Mouse (Mus musculus) myocyte (in vitro differentiated cells): Measurements from ENCODE around the gene AC124108.1.

Experiments
- CEBPB ChIP-seq: IDR thresholded peaks from 2 replicates; pipeline ENCODE4 v1.6.1; 2011; ENCODE audit warnings: mild to moderate bottlenecking, moderate library complexity; ENCODE audit not compliant: poor library complexity, insufficient read depth, severe bottlenecking
- E2F4 ChIP-seq: IDR thresholded peaks from one replicate; pipeline ENCODE4 v1.6.1; 2011; ENCODE audit warnings: mild to moderate bottlenecking, control low read depth, moderate library complexity; ENCODE audit not compliant: insufficient read depth
- MAX ChIP-seq: IDR thresholded peaks from one replicate; pipeline ENCODE4 v1.6.1; 2011; ENCODE audit warnings: low read depth, mild to moderate bottlenecking, control low read depth
- MYOD1 ChIP-seq, 3 experiments: IDR thresholded peaks; one replicate each; pipeline ENCODE4 v1.6.1; 2011; ENCODE audit warnings: control low read depth in 2 of 3, low read depth in 2 of 3, mild to moderate bottlenecking in 2 of 3, moderate library complexity in 1 of 3; ENCODE audit not compliant: insufficient read length in 2 of 3, control insufficient read depth in 1 of 3
- MYOG ChIP-seq, 3 experiments: IDR thresholded peaks; one replicate each; pipeline ENCODE4 v1.6.1; 2011; ENCODE audit warnings: control low read depth in 2 of 3, low read depth in 2 of 3, mild to moderate bottlenecking in 2 of 3; ENCODE audit not compliant: insufficient read length in 2 of 3, control insufficient read depth in 1 of 3, insufficient read depth in 1 of 3
- POLR2A ChIP-seq: IDR thresholded peaks from one replicate; pipeline ENCODE4 v1.6.1; 2011; ENCODE audit warnings: low read depth, mild to moderate bottlenecking, control low read depth, moderate library complexity; ENCODE audit not compliant: insufficient read length
- POLR2AphosphoS2 ChIP-seq: IDR thresholded peaks from one replicate; pipeline ENCODE4 v1.6.1; 2011; ENCODE audit warnings: low read depth, control low read depth; ENCODE audit not compliant: insufficient read length
- REST ChIP-seq: IDR thresholded peaks from one replicate; pipeline ENCODE4 v1.6.1; 2011; ENCODE audit warnings: mild to moderate bottlenecking, control low read depth, moderate library complexity; ENCODE audit not compliant: insufficient read depth, insufficient read length
- SRF ChIP-seq: IDR thresholded peaks from one replicate; pipeline ENCODE4 v1.6.1; 2011; ENCODE audit warnings: low read depth; ENCODE audit not compliant: control insufficient read depth, insufficient read length
- TCF12 ChIP-seq: IDR thresholded peaks from one replicate; pipeline ENCODE4 v1.6.1; 2011; ENCODE audit warnings: mild to moderate bottlenecking, control low read depth; ENCODE audit not compliant: poor library complexity, insufficient read depth, severe bottlenecking
- TCF3 ChIP-seq: IDR thresholded peaks from one replicate; pipeline ENCODE4 v1.6.1; 2011; ENCODE audit warnings: low read depth, control low read depth; ENCODE audit not compliant: insufficient read length
- USF1 ChIP-seq: IDR thresholded peaks from one replicate; pipeline ENCODE4 v1.6.1; 2011; ENCODE audit warnings: low read depth, mild to moderate bottlenecking, control low read depth, moderate library complexity

- TF ChIP-seq E2F4 (no peak), POLR2A (no peak), USF1 (no peak), MAX (no peak), MYOD1 (IDR thresholded peaks at IDR 0.05; ENCODE audit: control insufficient read depth in 1 of 3, insufficient read length in 2 of 3, low read depth in 2 of 3) (no peak), MYOG (IDR thresholded peaks at IDR 0.05; ENCODE audit: control insufficient read depth in 1 of 3, insufficient read depth in 1 of 3, insufficient read length in 2 of 3, low read depth in 2 of 3) (no peak), POLR2AphosphoS2 (no peak), TCF12 (no peak), CEBPB (no peak), TCF3 (no peak), SRF (no peak), REST (no peak)
These were observed at the start of gene AC124108.1, which contains the start of gene Lemd1 for GRCm38 (mm10) chr1:132191093-132191785.
